Mouse (Mus musculus) forebrain, embryonic 11.5 days (tissue): ENCODE results near the gene Taar4. TPM values are rescaled to one million over a fixed set of nuclear protein-coding genes. Genes with fewer than 3 reads are reported as not detected.

ENCODE experiments used
- ATAC-seq: fragments of 200-750 bp; cut with Nextera tagmentation; replicated peaks from 2 replicates; pipeline ENCODE4 v1.8.0; 2017; ENCODE audit warnings: moderate TSS enrichment; ENCODE audit not compliant: low FRiP score
- DNase-seq: peaks from one replicate; pipeline ENCODE4 v3.0.0-alpha.2; 2017; ENCODE audit warnings: low spot score
- H3K27ac ChIP-seq: fragments of 300-500 bp; sonication (generic); 2 replicates; pipeline ENCODE4 v1.5.1; 2014; ENCODE audit warnings: low read depth, low read length
- H3K27me3 ChIP-seq: fragments of 300-500 bp; sonication (generic); 2 replicates; pipeline ENCODE4 v1.6.1; 2014; ENCODE audit warnings: mild to moderate bottlenecking, low read length, mixed read lengths; ENCODE audit not compliant: control insufficient read depth, insufficient read depth
- H3K36me3 ChIP-seq: fragments of 300-500 bp; sonication (generic); 2 replicates; pipeline ENCODE4 v1.6.1; 2014; ENCODE audit warnings: mild to moderate bottlenecking, low read length, moderate library complexity, mixed read lengths; ENCODE audit not compliant: control insufficient read depth, insufficient read depth
- H3K4me1 ChIP-seq: fragments of 300-500 bp; sonication (generic); replicated peaks from 2 replicates; pipeline ENCODE4 v1.6.1; 2014; ENCODE audit warnings: low read length, mixed read lengths; ENCODE audit not compliant: control insufficient read depth, insufficient read depth
- H3K4me2 ChIP-seq: fragments of 300-500 bp; sonication (generic); 2 replicates; pipeline ENCODE4 v1.6.1; 2014; ENCODE audit warnings: low read depth, mild to moderate bottlenecking, low read length, moderate library complexity, mixed read lengths; ENCODE audit not compliant: severe bottlenecking
- H3K4me3 ChIP-seq: fragments of 300-500 bp; sonication (generic); 2 replicates; pipeline ENCODE4 v1.5.1; 2014; ENCODE audit warnings: low read depth, low read length
- H3K9ac ChIP-seq: fragments of 300-500 bp; sonication (generic); 2 replicates; pipeline ENCODE4 v1.6.1; 2014; ENCODE audit warnings: low read length
- H3K9me3 ChIP-seq: fragments of 300-500 bp; sonication (generic); 2 replicates; pipeline ENCODE4 v1.6.1; 2016; ENCODE audit warnings: low read length, mixed read lengths; ENCODE audit not compliant: control insufficient read depth
- WGBS: fragments of 180-500 bp; shearing (Covaris S2); extraction: QIAGEN DNeasy Blood & Tissue Kit; methylation state at CpG from one replicate; pipeline ENCODE4 v1.1.7; 2014; 5-methylcytosine and 5-hydroxymethylcytosine counted together
- polyA plus RNA-seq: library from polyadenylated mRNA; unstranded; fragments of >200 nt; fragmentation: Nextera tagmentation; extraction: Ambion mirVana; gene quantifications from 2 replicates; pipeline ENCODE4 v1.2.1, GENCODE M21; 2014

Gene Taar4
- polyA plus RNA-seq, 1 experiment from 2014 or later, result not detected

- H3K4me1 ChIP-seq, result no peaks in the 10 kb centered on the region
- DNase-seq, result no peak
Measured at GRCm38 (mm10) chr10:23985546-23985945, 25.3 kb downstream of the Taar4 start, which contains the start of gene Taar6. Taar6 (minus strand) TSS chr10:23985646.

GRCm38 (mm10) chr10:23986419-23986818 is 26.1 kb downstream of the Taar4 start:
- Histone ChIP-seq H3K27ac (no peak overlapping the region), H3K27me3 (no peaks in the 10 kb centered on the region), H3K4me3 (no peak overlapping the region), H3K9ac (no peak overlapping the region), H3K4me1 (no peaks in the 10 kb centered on the region), H3K4me2 (no peak overlapping the region), H3K36me3 (no peaks in the 10 kb centered on the region), H3K9me3 (no peaks in the 10 kb centered on the region)
- no peak for DNase-seq
- WGBS, result 82% methylated on average over 5 of the region's 5 CpGs
- ATAC-seq, result no peak

More at GRCm38 (mm10) chr10:23985546-23985945, 25.3 kb downstream of the Taar4 start, which contains the start of gene Taar6:
- H3K36me3 ChIP-seq, result no peaks in the 10 kb centered on the region
- H3K4me3 ChIP-seq, result no peak within 1 kb of the TSS
- no peak within 1 kb of the TSS for H3K9ac ChIP-seq
- no peak within 1 kb of the TSS for H3K4me2 ChIP-seq
- no peaks in the 10 kb centered on the region for H3K27me3 ChIP-seq
- ATAC-seq, result no peak
- WGBS, result 75% methylated on average over 8 of the region's 8 CpGs
- no peak within 1 kb of the TSS for H3K27ac ChIP-seq
- no peaks in the 10 kb centered on the region for H3K9me3 ChIP-seq

- Histone ChIP-seq H3K9ac (no peak within 1 kb of the TSS), H3K4me2 (no peak within 1 kb of the TSS), H3K27ac (no peak within 1 kb of the TSS), H3K4me3 (no peak within 1 kb of the TSS), H3K27me3 (no peaks in the 10 kb centered on the region), H3K36me3 (no peaks in the 10 kb centered on the region), H3K4me1 (no peaks in the 10 kb centered on the region), H3K9me3 (no peaks in the 10 kb centered on the region)
- ATAC-seq, result no peak
- no peak for DNase-seq
- 90% methylated on average over 3 of the region's 3 CpGs for WGBS
Measured at GRCm38 (mm10) chr10:23993381-23993780, 33.1 kb downstream of the Taar4 start, which contains the start of gene Taar7a. Taar7a (minus strand) TSS chr10:23993481.

GRCm38 (mm10) chr10:23999639-24000038 is 39.3 kb downstream of the Taar4 start, which contains the start of gene Taar7b:
Taar7b (plus strand) TSS chr10:23999939.
- Histone ChIP-seq H3K27ac (no peak within 1 kb of the TSS), H3K4me1 (no peaks in the 10 kb centered on the region), H3K36me3 (no peaks in the 10 kb centered on the region), H3K4me3 (no peak within 1 kb of the TSS), H3K27me3 (no peaks in the 10 kb centered on the region), H3K9me3 (no peaks in the 10 kb centered on the region), H3K9ac (no peak within 1 kb of the TSS), H3K4me2 (no peak within 1 kb of the TSS)
- DNase-seq (no peak), ATAC-seq (no peak)
- WGBS, result 93% methylated on average over 1 of the region's 1 CpGs

GRCm38 (mm10) chr10:24006442-24006841 is 46.1 kb downstream of the Taar4 start:
- no peak for ATAC-seq
- H3K27me3 ChIP-seq, result no peaks in the 10 kb centered on the region
- H3K9me3 ChIP-seq, result no peaks in the 10 kb centered on the region
- no peak overlapping the region for H3K9ac ChIP-seq
- no peak overlapping the region for H3K4me3 ChIP-seq
- no peak for DNase-seq
- no peak overlapping the region for H3K27ac ChIP-seq
- 87% methylated on average over 1 of the region's 1 CpGs for WGBS
- no peak overlapping the region for H3K4me2 ChIP-seq
- H3K36me3 ChIP-seq, result no peaks in the 10 kb centered on the region
- no peaks in the 10 kb centered on the region for H3K4me1 ChIP-seq

GRCm38 (mm10) chr10:24007034-24007433 is 46.7 kb downstream of the Taar4 start:
- no peaks in the 10 kb centered on the region for H3K4me1 ChIP-seq
- H3K27me3 ChIP-seq, result no peaks in the 10 kb centered on the region
- ATAC-seq (no peak), DNase-seq (no peak)
- WGBS, result 79% methylated on average over 2 of the region's 2 CpGs
- no peak overlapping the region for H3K4me2 ChIP-seq
- no peaks in the 10 kb centered on the region for H3K36me3 ChIP-seq
- no peak overlapping the region for H3K4me3 ChIP-seq
- no peaks in the 10 kb centered on the region for H3K9me3 ChIP-seq
- H3K9ac ChIP-seq, result no peak overlapping the region
- H3K27ac ChIP-seq, result no peak overlapping the region

GRCm38 (mm10) chr10:24008143-24008542 is 47.8 kb downstream of the Taar4 start:
- Histone ChIP-seq H3K36me3 (no peaks in the 10 kb centered on the region), H3K9me3 (no peaks in the 10 kb centered on the region), H3K9ac (no peak overlapping the region), H3K4me2 (no peak overlapping the region), H3K27me3 (no peaks in the 10 kb centered on the region), H3K4me3 (no peak overlapping the region), H3K4me1 (no peaks in the 10 kb centered on the region), H3K27ac (no peak overlapping the region)
- 97% methylated on average over 1 of the region's 1 CpGs for WGBS
- DNase-seq (no peak), ATAC-seq (no peak)

Other genes starting within 250 kb of the Taar4 start
- 130 and 155 TPM in 2 replicates for gene Rps12, start 173.2 kb upstream of the Taar4 start, polyA plus RNA-seq
- 15.9 and 20.9 TPM in 2 replicates for gene Slc18b1, start 163.5 kb upstream of the Taar4 start, polyA plus RNA-seq
- not detected in 2 replicates for gene Vnn3, start 109.0 kb upstream of the Taar4 start, polyA plus RNA-seq
- gene Vnn1, start 65.8 kb upstream of the Taar4 start, polyA plus RNA-seq, result 1.5 and 3.7 TPM in 2 replicates
- gene Taar1, start 40.1 kb upstream of the Taar4 start, polyA plus RNA-seq, result not detected in 2 replicates
- not detected in 2 replicates for gene Taar2, start 21.9 kb upstream of the Taar4 start, polyA plus RNA-seq
- gene Taar3, start 10.9 kb upstream of the Taar4 start, polyA plus RNA-seq, result not detected in 2 replicates
- not detected in 2 replicates for gene Taar5, start 10.2 kb downstream of the Taar4 start, polyA plus RNA-seq
- not detected in 2 replicates for gene Taar6, start 25.2 kb downstream of the Taar4 start, polyA plus RNA-seq
- not detected in 2 replicates for gene Taar7a, start 33.0 kb downstream of the Taar4 start, polyA plus RNA-seq
- gene Taar7b, start 39.4 kb downstream of the Taar4 start, polyA plus RNA-seq, result not detected in 2 replicates
- gene Taar7d, start 66.7 kb downstream of the Taar4 start, polyA plus RNA-seq, result not detected in 2 replicates
- gene Taar7e, start 77.1 kb downstream of the Taar4 start, polyA plus RNA-seq, result not detected in 2 replicates
- gene Taar7f, start 89.0 kb downstream of the Taar4 start, polyA plus RNA-seq, result not detected in 2 replicates
- gene Taar8a, start 116.0 kb downstream of the Taar4 start, polyA plus RNA-seq, result not detected in 2 replicates
- gene Taar8b, start 131.8 kb downstream of the Taar4 start, polyA plus RNA-seq, result not detected in 2 replicates
- not detected in 2 replicates for gene Taar8c, start 141.4 kb downstream of the Taar4 start, polyA plus RNA-seq
- gene Taar9, start 149.0 kb downstream of the Taar4 start, polyA plus RNA-seq, result not detected in 2 replicates
- 78.5 and 87.3 TPM in 2 replicates for gene Stx7, start 188.8 kb downstream of the Taar4 start, polyA plus RNA-seq